Mouse (Mus musculus): ENCODE results near the gene Slc8a2. TPM values are rescaled to one million over a fixed set of nuclear protein-coding genes. Genes with fewer than 3 reads are reported as not detected.
A peak's percentile ranks its signal among the peaks of the same experiment; 100 is the strongest.

Slc8a2 gene
- polyA plus RNA-seq, 1 experiment from 2014 or later, result 0.25 TPM

GRCm38 (mm10) chr7:16183663-16184062, 54.0 kb downstream of the Slc8a2 start:
- no peaks in the 10 kb centered on the region for H3K9me3 ChIP-seq (replicated peaks)
- no peak overlapping the region for H3K4me3 ChIP-seq
- no peaks in the 10 kb centered on the region for H3K27me3 ChIP-seq (ENCODE audit: low read depth, poor library complexity, severe bottlenecking)
- H3K27ac ChIP-seq (replicated peaks), result no peak overlapping the region
- WGBS, result 24% methylated on average over 8 of the region's 8 CpGs
- peak; percentile 38 for DNase-seq (ENCODE audit: low spot score)
- no peaks in the 10 kb centered on the region for H3K4me1 ChIP-seq
- peaks cover 68% of the 10 kb centered on the region for H3K36me3 ChIP-seq

GRCm38 (mm10) chr7:16187494-16187893, 57.9 kb downstream of the Slc8a2 start:
- Histone ChIP-seq H3K9me3 (replicated peaks) (no peaks in the 10 kb centered on the region), H3K27ac (replicated peaks) (no peak overlapping the region), H3K4me1 (0 out of 2 replicates have a peak, but pooled peaks cover 5% of the 10 kb centered on the region), H3K36me3 (peaks cover 37% of the 10 kb centered on the region), H3K27me3 (ENCODE audit: low read depth, poor library complexity, severe bottlenecking) (no peaks in the 10 kb centered on the region), H3K4me3 (no peak overlapping the region)
- WGBS, result 85% methylated on average over 8 of the region's 8 CpGs
- DNase-seq (ENCODE audit: low spot score), result no peak

GRCm38 (mm10) chr7:16192315-16192714, 62.7 kb downstream of the Slc8a2 start:
- peaks cover 24% of the 10 kb centered on the region for H3K36me3 ChIP-seq
- 22% methylated on average over 5 of the region's 5 CpGs for WGBS
- peak; percentile 66 for DNase-seq (ENCODE audit: low spot score)
- H3K4me1 ChIP-seq, result 0 out of 2 replicates have a peak, but pooled peaks cover 5% of the 10 kb centered on the region
- H3K27ac ChIP-seq (replicated peaks), result no peak overlapping the region
- no peak overlapping the region for H3K4me3 ChIP-seq
- H3K9me3 ChIP-seq (replicated peaks), result no peaks in the 10 kb centered on the region
- H3K27me3 ChIP-seq (ENCODE audit: low read depth, poor library complexity, severe bottlenecking), result no peaks in the 10 kb centered on the region

- DNase-seq (ENCODE audit: low spot score), result no peak
- Histone ChIP-seq H3K4me1 (0 out of 2 replicates have a peak, but pooled peaks cover 5% of the 10 kb centered on the region), H3K4me3 (no peak overlapping the region), H3K9me3 (replicated peaks) (no peaks in the 10 kb centered on the region), H3K27me3 (ENCODE audit: low read depth, poor library complexity, severe bottlenecking) (no peaks in the 10 kb centered on the region), H3K27ac (replicated peaks) (no peak overlapping the region), H3K36me3 (peaks cover 38% of the 10 kb centered on the region)
- WGBS, result 72% methylated on average over 3 of the region's 3 CpGs
Measured at GRCm38 (mm10) chr7:16193702-16194101, 64.1 kb downstream of the Slc8a2 start.

- DNase-seq (ENCODE audit: low spot score), result no peak
- no peaks in the 10 kb centered on the region for H3K9me3 ChIP-seq (replicated peaks)
- no peaks in the 10 kb centered on the region for H3K27me3 ChIP-seq (ENCODE audit: low read depth, poor library complexity, severe bottlenecking)
- H3K36me3 ChIP-seq, result peaks cover 67% of the 10 kb centered on the region
- no peak overlapping the region for H3K4me3 ChIP-seq
- no peak overlapping the region for H3K27ac ChIP-seq (replicated peaks)
- H3K4me1 ChIP-seq, result 0 out of 2 replicates have a peak, but pooled peaks cover 5% of the 10 kb centered on the region
- WGBS, result 88% methylated on average over 6 of the region's 6 CpGs
Measured at GRCm38 (mm10) chr7:16196616-16197015, 67.0 kb downstream of the Slc8a2 start.

GRCm38 (mm10) chr7:16197166-16197565, 67.5 kb downstream of the Slc8a2 start:
- Histone ChIP-seq H3K4me1 (0 out of 2 replicates have a peak, but pooled peaks cover 2% of the 10 kb centered on the region), H3K9me3 (replicated peaks) (no peaks in the 10 kb centered on the region), H3K27me3 (ENCODE audit: low read depth, poor library complexity, severe bottlenecking) (no peaks in the 10 kb centered on the region), H3K4me3 (no peak overlapping the region), H3K27ac (replicated peaks) (no peak overlapping the region), H3K36me3 (peaks cover 72% of the 10 kb centered on the region)
- DNase-seq (ENCODE audit: low spot score), result no peak
- WGBS, result 88% methylated on average over 5 of the region's 5 CpGs

- peaks cover 86% of the 10 kb centered on the region for H3K36me3 ChIP-seq
Measured at GRCm38 (mm10) chr7:16198540-16198939, 68.9 kb downstream of the Slc8a2 start.

GRCm38 (mm10) chr7:16201136-16201535, 71.5 kb downstream of the Slc8a2 start:
- 88% methylated on average over 6 of the region's 6 CpGs for WGBS
- no peaks in the 10 kb centered on the region for H3K27me3 ChIP-seq (ENCODE audit: low read depth, poor library complexity, severe bottlenecking)
- no peak overlapping the region for H3K4me3 ChIP-seq
- no peak overlapping the region for H3K27ac ChIP-seq (replicated peaks)
- peaks cover 100% of the 10 kb centered on the region for H3K36me3 ChIP-seq
- no peaks in the 10 kb centered on the region for H3K9me3 ChIP-seq (replicated peaks)
- H3K4me1 ChIP-seq, result no peaks in the 10 kb centered on the region
- DNase-seq (ENCODE audit: low spot score), result no peak

More at GRCm38 (mm10) chr7:16198540-16198939, 68.9 kb downstream of the Slc8a2 start:
- 91% methylated on average over 11 of the region's 11 CpGs for WGBS
- no peaks in the 10 kb centered on the region for H3K4me1 ChIP-seq
- no peak overlapping the region for H3K4me3 ChIP-seq
- H3K27me3 ChIP-seq (ENCODE audit: low read depth, poor library complexity, severe bottlenecking), result no peaks in the 10 kb centered on the region
- H3K9me3 ChIP-seq (replicated peaks), result no peaks in the 10 kb centered on the region
- H3K27ac ChIP-seq (replicated peaks), result no peak overlapping the region
- no peak for DNase-seq (ENCODE audit: low spot score)

GRCm38 (mm10) chr7:16202756-16203504, 73.3 kb downstream of the Slc8a2 start:
- peaks cover 98% of the 10 kb centered on the region for H3K36me3 ChIP-seq
- DNase-seq (ENCODE audit: low spot score), result no peak
- WGBS, result 86% methylated on average over 15 of the region's 15 CpGs

GRCm38 (mm10) chr7:16203505-16203903, 73.9 kb downstream of the Slc8a2 start:
- WGBS, result 95% methylated on average over 13 of the region's 13 CpGs
- DNase-seq (ENCODE audit: low spot score), result no peak
- Histone ChIP-seq H3K27ac (replicated peaks) (no peak overlapping the region), H3K4me3 (no peak overlapping the region), H3K27me3 (ENCODE audit: low read depth, poor library complexity, severe bottlenecking) (no peaks in the 10 kb centered on the region), H3K36me3 (peaks cover 97% of the 10 kb centered on the region), H3K4me1 (no peaks in the 10 kb centered on the region), H3K9me3 (replicated peaks) (no peaks in the 10 kb centered on the region)

More at GRCm38 (mm10) chr7:16202756-16203504, 73.3 kb downstream of the Slc8a2 start:
- no peak overlapping the region for H3K4me3 ChIP-seq
- no peaks in the 10 kb centered on the region for H3K9me3 ChIP-seq (replicated peaks)
- no peak overlapping the region for H3K27ac ChIP-seq (replicated peaks)
- H3K4me1 ChIP-seq, result no peaks in the 10 kb centered on the region
- no peaks in the 10 kb centered on the region for H3K27me3 ChIP-seq (ENCODE audit: low read depth, poor library complexity, severe bottlenecking)

GRCm38 (mm10) chr7:16204791-16205190, 75.2 kb downstream of the Slc8a2 start:
- H3K27ac ChIP-seq (replicated peaks), result no peak overlapping the region
- H3K4me3 ChIP-seq, result no peak overlapping the region
- H3K9me3 ChIP-seq (replicated peaks), result no peaks in the 10 kb centered on the region
- H3K27me3 ChIP-seq (ENCODE audit: low read depth, poor library complexity, severe bottlenecking), result no peaks in the 10 kb centered on the region
- peaks cover 97% of the 10 kb centered on the region for H3K36me3 ChIP-seq
- DNase-seq (ENCODE audit: low spot score), result no peak
- 90% methylated on average over 8 of the region's 9 CpGs for WGBS
- no peaks in the 10 kb centered on the region for H3K4me1 ChIP-seq

GRCm38 (mm10) chr7:16207076-16207475, 77.5 kb downstream of the Slc8a2 start:
- WGBS, result 84% methylated on average over 7 of the region's 7 CpGs
- Histone ChIP-seq H3K36me3 (peaks cover 96% of the 10 kb centered on the region), H3K4me3 (no peak overlapping the region), H3K27me3 (ENCODE audit: low read depth, poor library complexity, severe bottlenecking) (no peaks in the 10 kb centered on the region), H3K9me3 (replicated peaks) (no peaks in the 10 kb centered on the region), H3K4me1 (no peaks in the 10 kb centered on the region), H3K27ac (replicated peaks) (no peak overlapping the region)
- DNase-seq (ENCODE audit: low spot score), result no peak

- Histone ChIP-seq H3K27ac (replicated peaks) (no peak overlapping the region), H3K36me3 (peaks cover 96% of the 10 kb centered on the region), H3K4me3 (no peak overlapping the region), H3K27me3 (ENCODE audit: low read depth, poor library complexity, severe bottlenecking) (no peaks in the 10 kb centered on the region), H3K9me3 (replicated peaks) (no peaks in the 10 kb centered on the region), H3K4me1 (no peaks in the 10 kb centered on the region)
- DNase-seq (ENCODE audit: low spot score), result no peak
- 93% methylated on average over 10 of the region's 10 CpGs for WGBS
Measured at GRCm38 (mm10) chr7:16207496-16207895, 77.9 kb downstream of the Slc8a2 start.
